Mouse (Mus musculus) lung, postnatal 0 days (tissue): Measurements from ENCODE around the gene Mpnd. TPM values are rescaled to one million over a fixed set of nuclear protein-coding genes. Genes with fewer than 3 reads are reported as not detected.
A peak's percentile ranks its signal among the peaks of the same experiment; 100 is the strongest.

Source experiments
- ATAC-seq: fragments of 200-750 bp; cut with Nextera tagmentation; 2 replicates; pipeline ENCODE4 v1.8.0; 2017; ENCODE audit warnings: moderate library complexity
- DNase-seq: peaks from one replicate; pipeline ENCODE4 v3.0.0-alpha.2; 2016; ENCODE audit warnings: low spot score
- H3K27ac ChIP-seq: fragments of 300-500 bp; sonication (generic); 2 replicates; pipeline ENCODE4 v1.5.1; 2014; ENCODE audit warnings: antibody characterized with exemption, mild to moderate bottlenecking, low read length, mixed read lengths
- H3K27me3 ChIP-seq: fragments of 300-500 bp; sonication (generic); replicated peaks from 2 replicates; pipeline ENCODE4 v1.6.1; 2014; ENCODE audit warnings: low read length, mixed read lengths; ENCODE audit not compliant: insufficient read depth
- H3K36me3 ChIP-seq: fragments of 300-500 bp; sonication (generic); 2 replicates; pipeline ENCODE4 v1.6.1; 2014; ENCODE audit warnings: low read length, mixed read lengths; ENCODE audit not compliant: insufficient read depth
- H3K4me1 ChIP-seq: fragments of 300-500 bp; sonication (generic); 2 replicates; pipeline ENCODE4 v1.6.1; 2014; ENCODE audit warnings: antibody characterized with exemption, low read depth, low read length, mixed read lengths; ENCODE audit not compliant: insufficient read depth
- H3K4me2 ChIP-seq: fragments of 300-500 bp; sonication (generic); replicated peaks from 2 replicates; pipeline ENCODE4 v1.6.1; 2014; ENCODE audit warnings: low read depth, mild to moderate bottlenecking, low read length, moderate library complexity, mixed read lengths
- H3K4me3 ChIP-seq: fragments of 300-500 bp; sonication (generic); 2 replicates; pipeline ENCODE4 v1.5.1; 2014; ENCODE audit warnings: low read depth, low read length
- H3K9ac ChIP-seq: fragments of 300-500 bp; sonication (generic); replicated peaks from 2 replicates; pipeline ENCODE4 v1.6.1; 2014; ENCODE audit warnings: low read depth, mild to moderate bottlenecking
- H3K9me3 ChIP-seq: fragments of 300-500 bp; sonication (generic); 2 replicates; pipeline ENCODE4 v1.6.1; 2016; ENCODE audit warnings: low read length, mixed read lengths
- CTCF ChIP-seq: IDR thresholded peaks from 2 replicates; pipeline ENCODE4 v1.5.1; 2016; ENCODE audit warnings: antibody characterized with exemption, mild to moderate bottlenecking
- EP300 ChIP-seq: IDR thresholded peaks from 2 replicates; pipeline ENCODE4 v1.6.1; 2016; ENCODE audit warnings: antibody characterized with exemption, mild to moderate bottlenecking, control low read depth
- WGBS: fragments of 180-500 bp; shearing (Covaris S2); extraction: QIAGEN DNeasy Blood & Tissue Kit; methylation state at CpG from one replicate; pipeline ENCODE4 v1.1.7; 2014; 5-methylcytosine and 5-hydroxymethylcytosine counted together
- polyA plus RNA-seq: library from polyadenylated mRNA; unstranded; fragments of >200 nt; fragmentation: Nextera tagmentation; extraction: Ambion mirVana; gene quantifications from 2 replicates; pipeline ENCODE4 v1.2.1, GENCODE M21; 2015

Mpnd gene
- polyA plus RNA-seq, 1 experiment from 2014 or later: 38.5 TPM

GRCm38 (mm10) chr17:56016382-56016781 lies 10.9 kb downstream of the Mpnd start:
- H3K9ac ChIP-seq: no peak overlapping the region
- no peak for ATAC-seq
- no peak for DNase-seq
- no peaks in the 10 kb centered on the region for H3K4me1 ChIP-seq
- no peaks in the 10 kb centered on the region for H3K9me3 ChIP-seq
- WGBS: 85% methylated on average over 8 of the region's 8 CpGs
- H3K36me3 ChIP-seq: peaks cover 45% of the 10 kb centered on the region
- no peak overlapping the region for H3K27ac ChIP-seq
- no peak overlapping the region for H3K4me2 ChIP-seq
- no peak overlapping the region for H3K4me3 ChIP-seq
- H3K27me3 ChIP-seq: no peaks in the 10 kb centered on the region
- TF ChIP-seq EP300 (no peak), CTCF (no peak)

GRCm38 (mm10) chr17:56016793-56017785 lies 11.6 kb downstream of the Mpnd start:
- DNase-seq (no peak), ATAC-seq (no peak)
- TF ChIP-seq CTCF (no peak), EP300 (no peak)

GRCm38 (mm10) chr17:56017848-56018247 lies 12.3 kb downstream of the Mpnd start:
- Histone ChIP-seq H3K4me1 (no peaks in the 10 kb centered on the region), H3K4me2 (no peak overlapping the region), H3K27me3 (no peaks in the 10 kb centered on the region), H3K4me3 (no peak overlapping the region), H3K9me3 (no peaks in the 10 kb centered on the region), H3K36me3 (peaks cover 45% of the 10 kb centered on the region), H3K9ac (no peak overlapping the region), H3K27ac (no peak overlapping the region)
- no peak for TF ChIP-seq CTCF
- TF ChIP-seq EP300: no peak
- WGBS: 82% methylated on average over 7 of the region's 7 CpGs
- DNase-seq (no peak), ATAC-seq (no peak)

More at GRCm38 (mm10) chr17:56016793-56017785, 11.6 kb downstream of the Mpnd start:
- WGBS: 82% methylated on average over 15 of the region's 15 CpGs
- H3K9me3 ChIP-seq: no peaks in the 10 kb centered on the region
- H3K4me3 ChIP-seq: no peak overlapping the region
- no peak overlapping the region for H3K9ac ChIP-seq
- peaks cover 45% of the 10 kb centered on the region for H3K36me3 ChIP-seq
- H3K27ac ChIP-seq: no peak overlapping the region
- H3K4me1 ChIP-seq: no peaks in the 10 kb centered on the region
- H3K27me3 ChIP-seq: no peaks in the 10 kb centered on the region
- no peak overlapping the region for H3K4me2 ChIP-seq

- Histone ChIP-seq H3K9ac (no peak overlapping the region), H3K9me3 (no peaks in the 10 kb centered on the region), H3K27ac (no peak overlapping the region), H3K4me2 (no peak overlapping the region), H3K36me3 (peaks cover 45% of the 10 kb centered on the region), H3K4me3 (no peak overlapping the region), H3K27me3 (no peaks in the 10 kb centered on the region), H3K4me1 (no peaks in the 10 kb centered on the region)
- 68% methylated on average over 20 of the region's 20 CpGs for WGBS
- DNase-seq (peak; percentile 39), ATAC-seq (peak; percentile 46)
- TF ChIP-seq EP300: no peak
- peak; percentile 61 for TF ChIP-seq CTCF
Measured at GRCm38 (mm10) chr17:56018347-56019131, 13.0 kb downstream of the Mpnd start.

GRCm38 (mm10) chr17:56020400-56021084 lies 15.0 kb downstream of the Mpnd start:
- Histone ChIP-seq H3K9ac (no peak overlapping the region), H3K27me3 (no peaks in the 10 kb centered on the region), H3K4me3 (no peak overlapping the region), H3K4me2 (no peak overlapping the region), H3K36me3 (peaks cover 38% of the 10 kb centered on the region), H3K9me3 (no peaks in the 10 kb centered on the region), H3K4me1 (no peaks in the 10 kb centered on the region), H3K27ac (no peak overlapping the region)
- TF ChIP-seq EP300 (no peak), CTCF (no peak)
- DNase-seq (no peak), ATAC-seq (no peak)
- 88% methylated on average over 6 of the region's 6 CpGs for WGBS
